16 mouse cellular contexts compared by ENCODE assay signal in genomic region chr13:41018756-41019591, GRCm38 (mm10). TPM values are rescaled to one million over a fixed set of nuclear protein-coding genes. Genes with fewer than 3 reads are reported as not detected.
A peak's percentile ranks its signal among the peaks of the same experiment; 100 is the strongest.
DNase-seq lines count a peak whose midpoint lies in the region; ATAC-seq lines count a peak whose summit lies in the region.
"Had no signal": no experiment of that assay in that cellular context is flagged by ENCODE, and none has a peak within 500 bp of the region (broad histone marks: within the 10 kb centered on the region; RNA-seq: fewer than 3 reads in every experiment).

No protein-coding gene starts in this region.

- no peak overlapping the region for H3K4me3 ChIP-seq in forebrain, embryonic 10.5 days
- H3K4me3 ChIP-seq in forebrain, embryonic 14.5 days (ENCODE audit: low read depth, low read length) = no peak overlapping the region
- H3K4me3 ChIP-seq in liver, embryonic 16.5 days (ENCODE audit: low read depth, low read length) = peak overlapping the region; percentile 78
- H3K4me3 ChIP-seq: embryonic facial prominence, embryonic 12.5 days; forebrain, embryonic 15.5 days; midbrain, embryonic 12.5 days had no signal

- H3K4me1 ChIP-seq in forebrain, embryonic 10.5 days = peaks cover 21% of the 10 kb centered on the region
- H3K4me1 ChIP-seq in forebrain, embryonic 14.5 days (ENCODE audit: control insufficient read depth, insufficient read depth, low read length) = peaks cover 10% of the 10 kb centered on the region; the same call in 1 of the 2 replicates
- peaks cover 54% of the 10 kb centered on the region for H3K4me1 ChIP-seq in liver, embryonic 16.5 days (ENCODE audit: control insufficient read depth, low read depth, low read length)

- no peak for ATAC-seq in forebrain, embryonic 14.5 days
- peak; percentile 45 for ATAC-seq in liver, embryonic 16.5 days (ENCODE audit: low read depth)
- ATAC-seq: forebrain, embryonic 15.5 days; intestine, embryonic 16.5 days had no signal

- H3K9me3 ChIP-seq in forebrain, embryonic 10.5 days = no peaks in the 10 kb centered on the region
- no peaks in the 10 kb centered on the region for H3K9me3 ChIP-seq in forebrain, embryonic 14.5 days (replicated peaks; ENCODE audit: control insufficient read depth, low read length)
- no peaks in the 10 kb centered on the region for H3K9me3 ChIP-seq in liver, embryonic 16.5 days (replicated peaks; ENCODE audit: control insufficient read depth, low read length)
- H3K9me3 ChIP-seq: embryonic facial prominence, embryonic 12.5 days; forebrain, embryonic 15.5 days; midbrain, embryonic 12.5 days had no signal

- no peak for DNase-seq in forebrain, embryonic 10.5 days (ENCODE audit: extremely low spot score, low spot score)
- DNase-seq in forebrain, embryonic 14.5 days (ENCODE audit: low spot score) = no peak
- DNase-seq in spleen, adult 12 weeks (ENCODE audit: low spot score) = peak; percentile 41
- DNase-seq in spleen, adult 18-20 months = no peak
- DNase-seq in spleen, postnatal 4 days (ENCODE audit: low spot score in 2 of 2) = peak; percentile 56 to 72
- DNase-seq in right cerebral cortex, postnatal 10 days (ENCODE audit: low spot score in 2 of 2) = no peak
- no peak for DNase-seq in yolk sac, embryonic 10.5 days (ENCODE audit: low spot score)
- DNase-seq: cerebellum, postnatal 14 days; gastrocnemius, postnatal 25 days; kidney, postnatal 14 days; thymus, adult 18-20 months had no signal

- H3K27ac ChIP-seq in forebrain, embryonic 10.5 days = peak overlapping the region; percentile 51; the same call in 1 of the 2 replicates
- H3K27ac ChIP-seq in forebrain, embryonic 14.5 days (ENCODE audit: low read depth, low read length) = no peak overlapping the region
- peak overlapping the region; percentile 94 for H3K27ac ChIP-seq in liver, embryonic 16.5 days (ENCODE audit: low read length)
- H3K27ac ChIP-seq: embryonic facial prominence, embryonic 12.5 days; forebrain, embryonic 15.5 days; midbrain, embryonic 12.5 days had no signal

- no peak overlapping the region for H3K9ac ChIP-seq in forebrain, embryonic 14.5 days (ENCODE audit: low read length)
- peak overlapping the region; percentile 86 for H3K9ac ChIP-seq in liver, embryonic 16.5 days (ENCODE audit: low read depth, low read length)
- H3K9ac ChIP-seq: forebrain, embryonic 15.5 days; midbrain, embryonic 12.5 days had no signal

- WGBS in forebrain, embryonic 10.5 days = 91% methylated on average over 13 of the region's 13 CpGs
- WGBS in forebrain, embryonic 14.5 days = 94% methylated on average over 13 of the region's 13 CpGs
- WGBS in liver, embryonic 16.5 days (ENCODE audit: insufficient replicate concordance) = 39% methylated on average over 13 of the region's 13 CpGs

- H3K4me2 ChIP-seq in forebrain, embryonic 14.5 days (ENCODE audit: low read length) = no peak overlapping the region
- H3K4me2 ChIP-seq in liver, embryonic 16.5 days (ENCODE audit: low read depth, low read length) = peak overlapping the region; percentile 85
- H3K4me2 ChIP-seq: embryonic facial prominence, embryonic 12.5 days; forebrain, embryonic 15.5 days; midbrain, embryonic 12.5 days had no signal

- peaks cover 68% of the 10 kb centered on the region for H3K36me3 ChIP-seq in forebrain, embryonic 10.5 days (replicated peaks)
- H3K36me3 ChIP-seq in forebrain, embryonic 14.5 days (ENCODE audit: control insufficient read depth, insufficient read depth, low read length) = peaks cover 29% of the 10 kb centered on the region
- peaks cover 41% of the 10 kb centered on the region for H3K36me3 ChIP-seq in liver, embryonic 16.5 days (ENCODE audit: control insufficient read depth, insufficient read depth)

- no peaks in the 10 kb centered on the region for H3K27me3 ChIP-seq in forebrain, embryonic 10.5 days (ENCODE audit: poor library complexity, severe bottlenecking)
- no peaks in the 10 kb centered on the region for H3K27me3 ChIP-seq in forebrain, embryonic 14.5 days (replicated peaks; ENCODE audit: control insufficient read depth, insufficient read depth, low read length)
- no peaks in the 10 kb centered on the region for H3K27me3 ChIP-seq in liver, embryonic 16.5 days (ENCODE audit: control insufficient read depth, insufficient read depth, low read depth, low read length)
- H3K27me3 ChIP-seq: embryonic facial prominence, embryonic 12.5 days; forebrain, embryonic 15.5 days; midbrain, embryonic 12.5 days had no signal

RNA-seq across cellular contexts. Expression of gene Tmem14c, which starts 2.9 kb away (rescaled TPM):
- 223 and 224 TPM in 2 replicates for polyA plus RNA-seq in forebrain, embryonic 10.5 days (2016; fragmentation: Nextera tagmentation; extraction: Ambion mirVana)
- polyA plus RNA-seq in forebrain, embryonic 14.5 days (2014; fragmentation: Nextera tagmentation; extraction: Ambion mirVana) = 132 and 161 TPM in 2 replicates
- polyA plus RNA-seq in liver, embryonic 16.5 days (2015; fragmentation: Nextera tagmentation; extraction: Ambion mirVana) = 569 and 646 TPM in 2 replicates

RNA-seq across cellular contexts. Expression of gene Pak1ip1, which starts 18.2 kb away (rescaled TPM):
- 87.6 and 87.9 TPM in 2 replicates for polyA plus RNA-seq in forebrain, embryonic 10.5 days (2016; fragmentation: Nextera tagmentation; extraction: Ambion mirVana)
- polyA plus RNA-seq in forebrain, embryonic 14.5 days (2014; fragmentation: Nextera tagmentation; extraction: Ambion mirVana) = 84.8 and 86.7 TPM in 2 replicates
- polyA plus RNA-seq in liver, embryonic 16.5 days (2015; fragmentation: Nextera tagmentation; extraction: Ambion mirVana) = 49.6 and 52.7 TPM in 2 replicates

Comparison
In these comparisons a context has a peak if more than half of its experiments do, and no peak if none do; other contexts are left out.
1. DNase-seq: peak in spleen, adult 12 weeks (single experiment) and spleen, postnatal 4 days (2 of 2); none in forebrain, embryonic 10.5 days (single experiment), forebrain, embryonic 14.5 days (single experiment), spleen, adult 18-20 months (0 of 2), right cerebral cortex, postnatal 10 days (0 of 2) and yolk sac, embryonic 10.5 days (single experiment).